ENCODE assay signal across 9 mouse cellular contexts in genomic region chr2:52859466-52859840, GRCm38 (mm10). TPM values are rescaled to one million over a fixed set of nuclear protein-coding genes. Genes with fewer than 3 reads are reported as not detected.
DNase-seq lines count a peak whose midpoint lies in the region; ATAC-seq and TF ChIP-seq lines count a peak whose summit lies in the region.
"Had no signal": no experiment of that assay in that cellular context is flagged by ENCODE, and none has a peak within 500 bp of the region (broad histone marks: within the 10 kb centered on the region; RNA-seq: fewer than 3 reads in every experiment).

No protein-coding gene starts in this region.

- H3K9ac ChIP-seq in hindbrain, embryonic 13.5 days: peak overlapping the region; percentile 96
- H3K9ac ChIP-seq in liver, embryonic 14.5 days (replicated peaks): no peak overlapping the region
- H3K9ac ChIP-seq in stomach, postnatal 0 days (ENCODE audit: low read length): peak overlapping the region; percentile 80; the same call in 1 of the 2 replicates

- H3K4me3 ChIP-seq in brown adipose tissue, adult 24 weeks (ENCODE audit: insufficient read depth, low read depth, low read length): peak overlapping the region; percentile 78
- peak overlapping the region; percentile 71 for H3K4me3 ChIP-seq in hindbrain, embryonic 13.5 days
- no peak overlapping the region for H3K4me3 ChIP-seq in liver, embryonic 14.5 days (ENCODE audit: insufficient read depth in 1 of 2, low read depth in 2 of 2, low read length in 2 of 2)
- peak overlapping the region; percentile 86 for H3K4me3 ChIP-seq in stomach, postnatal 0 days (ENCODE audit: low read depth, low read length)
- H3K4me3 ChIP-seq: erythroblast, embryonic 14.5 days had no signal

- TF ChIP-seq CTCF in liver, embryonic 14.5 days (IDR thresholded peaks at IDR 0.05; ENCODE audit: low read depth): no peak
- TF ChIP-seq CTCF in stomach, postnatal 0 days (IDR thresholded peaks at IDR 0.05; ENCODE audit: low read depth): no peak

- peak; percentile 44 for DNase-seq in embryo, embryonic 10.5 days (ENCODE audit: low spot score)
- DNase-seq in embryo, embryonic 10 days (ENCODE audit: low spot score): no peak
- no peak for DNase-seq in liver, embryonic 14.5 days (ENCODE audit: low read depth in 3 of 3, low spot score in 3 of 3)
- DNase-seq in stomach, postnatal 0 days (ENCODE audit: low spot score): no peak
- DNase-seq in spleen, postnatal 36 days (ENCODE audit: low spot score in 2 of 2): no peak
- DNase-seq in frontal cortex, postnatal 25 days (ENCODE audit: low spot score in 2 of 2): no peak

- H3K27me3 ChIP-seq in hindbrain, embryonic 13.5 days: no peaks in the 10 kb centered on the region
- H3K27me3 ChIP-seq in liver, embryonic 14.5 days (ENCODE audit: control insufficient read depth, insufficient read depth, low read length): peaks cover 33% of the 10 kb centered on the region
- no peaks in the 10 kb centered on the region for H3K27me3 ChIP-seq in stomach, postnatal 0 days (ENCODE audit: control insufficient read depth, insufficient read depth, low read length)

- no peak overlapping the region for H3K27ac ChIP-seq in brown adipose tissue, adult 24 weeks (replicated peaks; ENCODE audit: low read depth, low read length)
- peak overlapping the region; percentile 93 for H3K27ac ChIP-seq in hindbrain, embryonic 13.5 days
- no peak overlapping the region for H3K27ac ChIP-seq in liver, embryonic 14.5 days
- peak overlapping the region; percentile 84 for H3K27ac ChIP-seq in stomach, postnatal 0 days (replicated peaks)

- H3K4me2 ChIP-seq in hindbrain, embryonic 13.5 days: peak overlapping the region; percentile 92
- peak overlapping the region; percentile 64; the same call in 1 of the 2 replicates for H3K4me2 ChIP-seq in liver, embryonic 14.5 days (ENCODE audit: low read depth)
- peak overlapping the region; percentile 88 for H3K4me2 ChIP-seq in stomach, postnatal 0 days (replicated peaks; ENCODE audit: low read depth)

- no peaks in the 10 kb centered on the region for H3K9me3 ChIP-seq in hindbrain, embryonic 13.5 days
- no peaks in the 10 kb centered on the region for H3K9me3 ChIP-seq in liver, embryonic 14.5 days (ENCODE audit: control insufficient read depth, low read length)
- no peaks in the 10 kb centered on the region for H3K9me3 ChIP-seq in stomach, postnatal 0 days (ENCODE audit: control insufficient read depth, low read length)

- peaks cover 3% of the 10 kb centered on the region for H3K4me1 ChIP-seq in brown adipose tissue, adult 24 weeks (ENCODE audit: control insufficient read depth, insufficient read depth, insufficient read length, low read length)
- H3K4me1 ChIP-seq in hindbrain, embryonic 13.5 days (replicated peaks): peaks cover 46% of the 10 kb centered on the region
- H3K4me1 ChIP-seq in liver, embryonic 14.5 days (replicated peaks; ENCODE audit: control insufficient read depth in 2 of 2, insufficient read depth in 2 of 2, low read length in 1 of 2): peaks cover 0 to 7% of the 10 kb centered on the region in 2 experiments; a peak in 1 of 4 replicates
- no peaks in the 10 kb centered on the region; the same call in 1 of the 2 replicates for H3K4me1 ChIP-seq in stomach, postnatal 0 days (replicated peaks; ENCODE audit: control insufficient read depth, insufficient read depth)

- no peak for TF ChIP-seq EP300 in liver, embryonic 14.5 days (IDR thresholded peaks at IDR 0.05; ENCODE audit: low read depth)
- no peak for TF ChIP-seq EP300 in stomach, postnatal 0 days (optimal IDR thresholded peaks at IDR 0.05)

- WGBS in hindbrain, embryonic 13.5 days: 2% methylated on average over 7 of the region's 7 CpGs
- 39% methylated on average over 7 of the region's 7 CpGs for WGBS in liver, embryonic 14.5 days (ENCODE audit: insufficient replicate concordance)
- WGBS in stomach, postnatal 0 days: 18% methylated on average over 7 of the region's 7 CpGs

- H3K36me3 ChIP-seq in hindbrain, embryonic 13.5 days: no peaks in the 10 kb centered on the region
- H3K36me3 ChIP-seq in liver, embryonic 14.5 days (replicated peaks; ENCODE audit: control insufficient read depth, insufficient read depth, low read depth): no peaks in the 10 kb centered on the region
- H3K36me3 ChIP-seq in stomach, postnatal 0 days (ENCODE audit: control insufficient read depth, insufficient read depth, low read length): no peaks in the 10 kb centered on the region

- no peak for ATAC-seq in hindbrain, embryonic 13.5 days (ENCODE audit: low FRiP score)
- ATAC-seq in liver, embryonic 14.5 days (ENCODE audit: insufficient read depth): no peak
- no peak for ATAC-seq in stomach, postnatal 0 days (ENCODE audit: low FRiP score, low TSS enrichment)

RNA-seq across cellular contexts. Expression of gene Fmnl2, which starts 1.8 kb away (rescaled TPM):
- polyA plus RNA-seq in brown adipose tissue, adult 24 weeks (2012; ENCODE audit: insufficient read depth, insufficient read length, missing spikeins): 3.3 and 3.9 TPM in 2 replicates
- 13.3 and 13.5 TPM in 2 replicates for polyA plus RNA-seq in hindbrain, embryonic 13.5 days (2015; fragmentation: Nextera tagmentation; extraction: Ambion mirVana)
- 0.56 and 0.79 TPM in 2 replicates for polyA plus RNA-seq in liver, embryonic 14.5 days (2012; rRNA removed)
- 0.28 and 0.39 TPM in 2 replicates for polyA plus RNA-seq in liver, embryonic 14.5 days (2014; fragmentation: Nextera tagmentation; extraction: Ambion mirVana)
- polyA plus RNA-seq in stomach, postnatal 0 days (2015; fragmentation: Nextera tagmentation; extraction: Ambion mirVana): 2.6 and 3.0 TPM in 2 replicates
- polyA plus RNA-seq: erythroblast, embryonic 14.5 days had no signal

Comparison
In these comparisons a context has a peak if more than half of its experiments do, and no peak if none do; other contexts are left out.
1. H3K27ac ChIP-seq: peak in hindbrain, embryonic 13.5 days (single experiment) and stomach, postnatal 0 days (single experiment); none in brown adipose tissue, adult 24 weeks (single experiment) and liver, embryonic 14.5 days (single experiment).
2. H3K4me3 ChIP-seq: peak in brown adipose tissue, adult 24 weeks (single experiment), hindbrain, embryonic 13.5 days (single experiment) and stomach, postnatal 0 days (single experiment); none in liver, embryonic 14.5 days (0 of 2).
3. Peak in every context shown above with its lines, with median percentiles within 50 percentile points of each other: H3K4me2 ChIP-seq.